Mouse (Mus musculus) layer of hippocampus, adult 2 months (tissue): Measurements from ENCODE around the gene Zc3h10. TPM values are rescaled to one million over a fixed set of nuclear protein-coding genes. Genes with fewer than 3 reads are reported as not detected.
A peak's percentile ranks its signal among the peaks of the same experiment; 100 is the strongest.

Source experiments
- DNase-seq, 2 experiments: peaks; one replicate each; pipeline ENCODE4 v3.0.0; 2022; ENCODE audit warnings: low spot score in 2 of 2
- H3K27ac ChIP-seq: fragments of 200-600 bp; 2 replicates; pipeline ENCODE4 v1.8.1; 2022
- H3K4me3 ChIP-seq: fragments of 200-600 bp; 2 replicates; pipeline ENCODE4 v1.8.1; 2022; ENCODE audit warnings: mild to moderate bottlenecking
- CTCF ChIP-seq: fragments of 200-600 bp; conservative IDR thresholded peaks from 2 replicates; pipeline ENCODE4 v1.8.1; 2022; ENCODE audit warnings: antibody characterized with exemption, mild to moderate bottlenecking, moderate library complexity
- long read RNA-seq, 2 experiments: library from polyadenylated mRNA; stranded (forward); transcript quantifications; one replicate each; pipeline ENCODE4 v2.0.0; 2021; ENCODE audit warnings: borderline mapping rate in 2 of 2
- total RNA-seq, 2 experiments: library from RNA; stranded (reverse); gene quantifications; 2 replicates each; pipeline ENCODE4 v1.2.3; 2021

The Zc3h10 gene
- total RNA-seq: 10 to 100 TPM; 12.2 to 14.3 TPM
- long read RNA-seq, experiment 1, transcript Zc3h10-201 (3 exons, 3,721 nt): major isoform, 12 of 26 reads
- long read RNA-seq, experiment 1, partial matches to known transcripts: 0 of 26 reads
- long read RNA-seq, experiment 1, other reads (novel, unspliced or antisense): 13 of 26 reads
- long read RNA-seq, experiment 2, transcript Zc3h10-201 (3 exons, 3,721 nt): major isoform, 11 of 29 reads
- long read RNA-seq, experiment 2, partial matches to known transcripts: 0 of 29 reads
- long read RNA-seq, experiment 2, other reads (novel, unspliced or antisense): 18 of 29 reads

GRCm38 (mm10) chr10:128547361-128548032 is at the start of gene Zc3h10:
Zc3h10 (minus strand) TSS chr10:128547774.
- Histone ChIP-seq H3K27ac (peak within 1 kb of the TSS; percentile 98), H3K4me3 (peak within 1 kb of the TSS; percentile 75)
- TF ChIP-seq CTCF: peak; percentile 71
- peak; percentile 92 to 98 for DNase-seq

- DNase-seq: no peak
- no peak for TF ChIP-seq CTCF
- Histone ChIP-seq H3K4me3 (no peak overlapping the region), H3K27ac (no peak overlapping the region)
Observed at GRCm38 (mm10) chr10:128592797-128593196, 45.2 kb upstream of the Zc3h10 start.

- DNase-seq: no peak
- Histone ChIP-seq H3K4me3 (no peak overlapping the region), H3K27ac (no peak overlapping the region)
- TF ChIP-seq CTCF: no peak
Observed at GRCm38 (mm10) chr10:128591436-128591835, 43.9 kb upstream of the Zc3h10 start.

- peak; percentile 88 for TF ChIP-seq CTCF
Observed at GRCm38 (mm10) chr10:128590193-128590690, 42.7 kb upstream of the Zc3h10 start.

GRCm38 (mm10) chr10:128589464-128590192 is 42.1 kb upstream of the Zc3h10 start, which contains the start of gene Erbb3:
Erbb3 (minus strand) TSS chr10:128589652.
- no peak for DNase-seq
- H3K27ac ChIP-seq: peak within 1 kb of the TSS; percentile 50
- H3K4me3 ChIP-seq: peak within 1 kb of the TSS; percentile 65
- no peak for TF ChIP-seq CTCF

More at GRCm38 (mm10) chr10:128590193-128590690, 42.7 kb upstream of the Zc3h10 start:
- peak in 1 of 2 experiments; percentile 55 for DNase-seq
- Histone ChIP-seq H3K4me3 (peak overlapping the region; percentile 65), H3K27ac (peak overlapping the region; percentile 25; the same call in 1 of the 2 replicates)

GRCm38 (mm10) chr10:128588775-128589463 is 41.3 kb upstream of the Zc3h10 start:
- H3K4me3 ChIP-seq: peak overlapping the region; percentile 65
- no peak for TF ChIP-seq CTCF
- DNase-seq: no peak
- H3K27ac ChIP-seq: peak overlapping the region; percentile 50

GRCm38 (mm10) chr10:128588136-128588535 is 40.6 kb upstream of the Zc3h10 start:
- H3K4me3 ChIP-seq: peak overlapping the region; percentile 65; the same call in 1 of the 2 replicates
- DNase-seq: no peak
- H3K27ac ChIP-seq: peak overlapping the region; percentile 50
- no peak for TF ChIP-seq CTCF

- Histone ChIP-seq H3K27ac (peak overlapping the region; percentile 50), H3K4me3 (peak overlapping the region; percentile 20; the same call in 1 of the 2 replicates)
- DNase-seq: no peak
- no peak for TF ChIP-seq CTCF
Observed at GRCm38 (mm10) chr10:128587697-128588096, 40.1 kb upstream of the Zc3h10 start.

- Histone ChIP-seq H3K27ac (peak overlapping the region; percentile 50), H3K4me3 (no peak overlapping the region)
- DNase-seq: no peak
- no peak for TF ChIP-seq CTCF
Observed at GRCm38 (mm10) chr10:128587120-128587519, 39.5 kb upstream of the Zc3h10 start.

GRCm38 (mm10) chr10:128586546-128586945 is 39.0 kb upstream of the Zc3h10 start:
- Histone ChIP-seq H3K4me3 (no peak overlapping the region), H3K27ac (peak overlapping the region; percentile 78)
- DNase-seq: no peak
- TF ChIP-seq CTCF: no peak

GRCm38 (mm10) chr10:128584386-128584785 is 36.8 kb upstream of the Zc3h10 start:
- Histone ChIP-seq H3K27ac (peak overlapping the region; percentile 62; the same call in 1 of the 2 replicates), H3K4me3 (no peak overlapping the region)
- no peak for DNase-seq
- TF ChIP-seq CTCF: no peak

- no peak overlapping the region for H3K4me3 ChIP-seq
- H3K27ac ChIP-seq: peak overlapping the region; percentile 62; the same call in 1 of the 2 replicates
- no peak for TF ChIP-seq CTCF
- no peak for DNase-seq
Observed at GRCm38 (mm10) chr10:128583644-128584043, 36.1 kb upstream of the Zc3h10 start.

GRCm38 (mm10) chr10:128579731-128580130 is 32.2 kb upstream of the Zc3h10 start:
- Histone ChIP-seq H3K27ac (no peak overlapping the region), H3K4me3 (no peak overlapping the region)
- no peak for DNase-seq
- no peak for TF ChIP-seq CTCF
